Mouse (Mus musculus): ENCODE measurements around the gene Pml. TPM values are rescaled to one million over a fixed set of nuclear protein-coding genes. Genes with fewer than 3 reads are reported as not detected.

Gene Pml
- polyA plus RNA-seq, 3 experiments from 2014 or later, result 40.6 to 53.9 (median 40.9) TPM

DNA sequence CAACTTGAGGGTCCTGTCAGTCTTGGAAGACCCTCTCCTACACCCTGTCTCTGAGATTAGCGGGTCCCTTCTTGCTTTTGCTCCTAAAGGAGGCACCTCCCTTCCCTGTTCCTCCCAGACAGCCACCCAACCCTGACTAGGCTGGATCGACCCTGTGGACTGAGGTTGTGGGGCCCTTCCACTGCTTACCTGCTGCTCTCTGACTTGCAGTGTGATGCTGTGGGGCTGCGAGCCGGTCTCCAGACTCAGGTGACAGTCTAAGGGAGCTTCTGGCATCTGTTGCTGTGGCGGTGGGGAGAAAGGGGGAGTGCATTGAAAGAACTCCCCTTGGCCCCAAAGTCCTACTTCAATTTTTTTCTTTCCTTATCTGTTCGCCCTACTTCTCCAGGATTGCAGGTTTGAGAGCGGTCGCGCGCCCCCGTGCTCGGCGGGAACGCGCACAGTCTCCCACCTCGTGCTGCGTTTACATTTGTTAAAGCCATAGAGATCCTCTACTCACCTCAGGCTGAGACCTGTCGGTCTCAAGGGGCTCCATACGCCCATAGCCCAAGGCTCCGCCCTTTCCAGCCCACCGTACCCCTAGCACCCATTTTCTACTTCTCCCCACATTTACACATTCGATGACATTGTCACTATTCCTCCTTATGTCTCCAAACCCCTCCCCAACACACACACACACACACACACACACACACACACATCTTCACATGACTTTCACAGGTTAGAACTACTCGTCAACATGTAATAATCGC lies 48.3 kb downstream of the Pml start:
- ATAC-seq, result no peak

DNA sequence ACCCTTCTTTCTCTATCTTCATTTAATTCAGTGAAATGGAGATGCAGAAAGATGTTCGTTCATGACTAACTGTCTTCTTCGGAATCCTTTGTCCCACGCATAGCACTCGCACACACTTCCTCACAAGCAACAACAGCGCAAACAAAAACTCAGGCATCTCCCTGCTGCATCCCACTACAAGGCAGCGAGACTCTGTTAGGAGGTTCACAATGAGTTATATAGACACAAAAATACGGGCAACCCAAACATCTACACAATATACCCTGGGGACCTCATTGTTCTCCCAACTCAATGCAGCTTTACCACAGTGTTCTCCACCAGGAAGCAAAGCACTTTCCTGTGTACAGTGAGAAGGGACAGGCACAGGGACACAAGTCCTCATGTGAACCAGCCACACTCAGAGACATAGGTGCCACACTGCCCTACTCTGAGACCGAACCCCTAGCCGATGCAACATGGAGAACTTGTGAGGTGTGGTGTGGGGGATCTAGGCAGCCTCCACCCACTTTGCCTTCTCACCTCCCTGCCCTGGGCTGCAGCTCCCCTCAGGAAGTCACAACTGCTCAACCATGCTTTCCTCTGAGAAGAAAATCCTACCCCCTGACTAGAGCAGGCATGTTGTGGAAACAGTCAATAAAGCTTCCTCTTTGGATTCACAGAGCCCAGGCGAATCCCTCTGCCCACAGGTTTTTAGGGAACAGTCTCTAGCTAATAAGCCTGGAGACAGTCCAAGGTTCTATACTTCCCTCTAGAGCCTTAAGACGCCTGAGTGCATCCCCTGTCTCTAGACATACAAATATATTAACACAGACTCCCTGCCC lies 49.1 kb downstream of the Pml start:
- no peak for ATAC-seq

DNA sequence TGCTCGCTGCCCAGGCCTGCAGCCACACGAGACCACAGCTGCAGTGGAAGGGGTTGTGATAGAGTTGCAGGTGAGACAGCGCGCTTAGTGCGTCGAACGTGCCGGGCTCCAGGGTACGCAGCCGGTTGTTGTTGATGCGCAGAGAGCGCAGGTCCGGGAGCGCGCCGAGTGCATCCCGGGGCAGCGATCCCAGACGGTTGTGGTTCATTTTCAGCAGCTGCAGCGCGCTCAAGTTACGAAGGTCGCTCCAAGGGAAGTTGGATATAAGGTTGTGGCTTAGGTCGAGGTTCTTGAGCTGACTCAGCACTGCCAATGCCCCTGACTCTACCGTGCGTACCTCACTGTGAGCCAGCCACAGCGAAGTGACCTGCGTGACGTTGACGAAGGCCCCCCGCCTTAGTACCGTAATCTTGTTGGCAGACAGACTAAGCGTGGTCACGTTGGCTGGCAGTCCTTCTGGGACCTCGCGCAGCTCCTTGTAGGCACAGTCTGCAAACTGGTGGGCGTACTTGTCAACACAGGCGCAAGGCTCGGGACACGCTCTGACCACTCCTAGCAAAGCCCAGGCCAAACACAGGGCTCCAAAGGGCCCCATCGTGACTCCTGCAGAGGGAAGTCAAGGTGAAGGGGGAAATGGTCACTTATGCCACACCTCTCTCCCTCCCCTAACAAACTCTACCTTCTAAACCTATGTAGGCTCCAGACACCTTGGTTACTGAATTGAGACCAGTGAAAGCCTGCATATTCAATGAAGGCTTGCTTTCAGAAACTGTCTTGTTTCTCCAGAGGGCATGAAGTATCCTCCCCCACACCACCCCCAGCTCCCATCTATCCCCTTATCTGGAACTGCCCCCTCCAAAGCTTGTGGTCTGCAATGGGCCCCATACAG lies 50.0 kb downstream of the Pml start:
- no peak for ATAC-seq

DNA sequence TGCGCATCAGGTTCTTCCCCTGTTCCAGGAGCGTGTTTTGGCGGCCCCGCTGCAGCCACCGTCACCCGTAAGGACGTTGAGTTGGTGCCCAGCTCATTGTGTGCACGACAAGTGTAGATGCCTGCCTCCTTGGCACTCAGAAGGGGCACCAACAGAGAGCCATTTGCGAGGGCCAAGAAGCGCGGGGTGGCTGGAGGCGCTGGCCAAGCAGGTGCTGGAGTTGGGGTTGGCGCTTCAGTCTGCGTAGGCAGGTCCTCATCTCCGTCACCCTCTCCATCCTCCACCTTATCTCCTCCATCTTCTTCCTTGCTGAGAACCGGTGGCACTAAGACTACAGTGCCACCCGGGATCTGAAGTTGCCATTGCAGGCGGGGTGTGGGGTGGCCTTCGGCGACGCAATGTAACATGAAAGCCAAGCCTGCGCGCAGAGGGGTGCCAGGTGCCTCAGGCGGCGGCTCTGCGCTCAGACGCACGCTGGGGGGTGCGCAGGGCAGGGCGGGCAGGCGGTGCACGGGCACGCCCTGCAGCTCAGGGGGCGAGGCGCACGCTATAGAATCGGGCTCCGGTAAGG lies 50.7 kb downstream of the Pml start:
- no peak for ATAC-seq

DNA sequence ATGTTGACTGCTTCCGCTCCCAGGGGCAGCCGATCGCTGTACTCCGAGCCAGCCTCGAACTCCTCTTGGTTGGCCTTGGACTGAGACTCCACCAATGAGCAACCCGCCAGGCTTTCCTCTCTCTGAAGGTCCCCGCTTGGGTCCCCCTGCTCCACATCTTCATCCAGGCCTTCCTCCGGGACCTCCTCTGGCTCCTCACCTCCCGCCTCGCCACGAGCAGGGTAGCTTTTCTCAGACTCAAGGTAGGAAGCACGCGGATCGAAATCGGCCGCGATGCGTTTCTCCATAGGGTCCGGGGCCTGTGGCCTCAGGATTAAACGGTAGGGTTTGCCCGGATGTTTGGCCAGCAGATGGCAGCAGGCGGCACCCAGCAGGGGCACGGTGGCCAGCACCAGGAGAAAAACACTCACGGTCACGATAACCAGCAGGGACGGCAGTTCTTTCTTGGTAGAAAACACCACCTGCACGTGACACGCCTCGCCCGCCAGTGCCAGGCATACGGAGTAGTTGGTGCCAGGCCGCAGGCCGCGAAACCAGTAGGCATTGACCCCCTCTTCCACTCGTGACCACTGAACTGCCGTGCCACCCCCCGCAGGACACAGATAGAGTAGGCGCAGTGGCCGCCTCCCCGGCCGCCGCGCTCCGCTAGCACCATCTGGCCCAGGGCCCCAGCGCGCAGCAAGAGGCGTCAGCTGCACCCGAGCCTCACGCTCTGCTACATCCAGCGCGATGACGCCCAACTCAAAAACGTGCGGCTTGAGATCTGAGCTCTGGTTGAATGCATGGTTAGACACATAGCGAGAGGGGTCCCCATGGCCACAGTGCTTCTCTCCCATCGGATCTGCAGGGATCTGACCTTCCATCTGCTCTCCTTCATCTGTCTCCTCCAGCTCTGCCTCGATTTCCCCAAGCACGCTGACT lies 51.5 kb downstream of the Pml start:
- no peak for ATAC-seq

DNA sequence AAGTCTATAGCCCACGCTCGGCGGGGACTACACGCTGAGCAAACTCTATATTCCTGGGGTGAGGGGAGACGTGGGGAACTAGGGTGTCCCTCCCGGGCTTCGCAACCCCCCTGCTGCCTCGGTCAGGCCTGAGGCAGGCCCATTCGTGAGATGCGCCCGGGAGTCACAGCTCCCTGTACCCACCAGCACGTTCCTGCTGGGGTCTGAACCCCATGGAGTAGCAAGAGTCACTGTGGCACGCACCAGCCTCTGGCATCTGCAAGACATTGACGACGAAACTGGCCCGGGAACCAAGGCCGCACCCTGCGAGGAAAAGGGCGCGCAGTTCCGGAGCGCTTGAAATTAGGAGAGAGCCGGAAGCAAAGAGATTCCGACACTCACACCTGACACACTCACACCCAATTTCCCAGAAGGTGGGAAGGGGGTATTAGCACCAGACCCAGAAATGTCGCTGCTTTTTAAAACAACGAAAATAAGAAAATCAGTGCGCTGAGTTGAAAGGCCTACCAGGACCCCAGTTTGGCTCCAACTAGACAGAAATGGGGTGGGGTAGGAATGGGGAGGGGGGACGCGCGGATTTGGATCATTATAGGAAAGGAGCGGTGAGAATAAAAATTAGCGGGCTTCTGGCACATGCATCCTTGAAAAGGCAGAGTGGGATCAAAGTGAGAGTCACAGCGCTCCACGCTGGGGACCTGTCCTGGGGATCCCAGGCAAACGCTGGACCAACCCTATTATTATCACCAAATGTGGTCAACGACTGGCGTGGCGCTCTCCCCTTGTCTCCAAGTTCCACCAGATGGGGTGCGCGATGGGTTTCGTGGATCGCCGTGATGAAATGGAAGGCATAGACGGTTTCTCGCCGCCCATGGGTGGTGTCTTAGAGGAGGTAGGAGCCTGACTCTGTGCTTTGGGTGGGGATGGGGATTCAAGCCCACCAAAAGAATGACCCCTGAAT lies 52.7 kb downstream of the Pml start:
- ATAC-seq, result no peak

DNA sequence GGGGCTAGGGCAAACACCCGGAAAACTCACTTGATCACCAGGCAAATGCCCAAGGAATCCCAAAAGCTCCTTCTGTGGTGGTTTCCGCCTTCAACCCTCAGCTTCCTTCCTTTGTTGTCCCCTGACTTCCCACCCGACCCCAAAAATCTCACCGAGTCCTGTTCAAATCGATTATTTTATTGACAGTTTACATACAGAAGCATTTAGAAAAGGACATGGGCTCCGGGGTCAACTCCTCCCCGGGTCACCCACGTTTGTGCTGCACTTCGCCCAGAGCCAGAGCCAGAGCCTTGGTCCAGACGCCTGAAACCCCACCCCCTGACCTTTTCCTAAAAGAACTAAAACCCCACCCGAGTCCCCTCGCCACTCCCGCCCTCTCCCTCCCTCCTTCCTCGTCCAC lies 53.4 kb downstream of the Pml start:
- no peak for ATAC-seq

DNA sequence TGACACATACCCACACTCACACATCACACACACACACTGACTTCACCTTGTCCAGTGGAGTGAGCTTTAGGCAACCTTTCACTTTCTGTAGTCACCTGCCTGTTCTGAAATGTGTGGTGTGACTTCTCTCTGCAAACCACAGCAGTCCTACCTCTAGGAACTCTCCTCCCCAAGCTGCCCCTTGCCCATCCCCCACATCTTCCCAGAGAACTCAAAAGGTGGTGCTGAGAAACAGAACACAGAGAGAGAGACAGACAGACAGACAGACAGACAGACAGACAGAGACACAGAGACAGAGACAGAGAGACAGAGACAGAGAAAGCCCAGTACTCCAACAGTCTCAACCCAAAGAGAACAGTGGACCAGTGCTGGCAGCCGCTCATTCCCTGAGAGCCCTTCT lies 53.9 kb downstream of the Pml start:
- ATAC-seq, result no peak

DNA sequence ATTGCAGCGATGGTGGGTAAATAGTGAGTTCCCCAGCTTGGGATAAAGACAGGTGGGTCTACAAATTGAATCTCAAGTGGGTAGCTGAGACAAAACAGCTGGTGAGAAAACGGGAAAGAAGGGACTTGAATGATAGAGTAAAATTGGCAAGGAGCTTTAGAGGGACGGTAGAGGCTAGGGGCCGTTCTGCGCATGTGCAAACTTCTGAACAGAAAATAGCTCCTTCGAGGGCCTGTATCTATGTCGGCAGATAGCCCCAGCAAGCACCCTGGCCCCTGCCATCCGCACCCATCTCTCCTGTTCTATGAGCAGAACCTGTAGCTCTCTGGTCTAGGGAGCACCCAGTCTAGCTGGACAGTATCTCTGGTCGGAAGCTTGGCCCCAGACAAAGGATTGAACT lies 55.4 kb downstream of the Pml start:
- no peak for ATAC-seq

DNA sequence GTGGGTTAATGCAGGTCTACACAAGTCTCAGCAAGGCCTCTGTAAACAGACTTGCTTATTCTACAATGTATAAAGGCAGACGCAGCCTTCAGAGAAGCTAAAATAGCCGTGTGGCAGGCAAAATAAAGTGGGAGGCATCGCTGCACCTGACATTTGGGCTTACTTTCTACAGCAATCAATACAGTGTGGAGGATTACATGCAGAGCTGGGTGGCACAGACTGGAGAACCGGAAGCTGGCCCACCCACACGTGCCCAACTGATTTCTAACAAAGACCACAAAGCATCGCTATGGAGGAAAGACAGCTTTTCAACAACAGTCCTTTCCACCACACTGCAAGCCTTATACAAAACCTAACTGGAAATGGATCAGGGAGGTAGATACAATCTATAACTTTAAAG lies 65.1 kb downstream of the Pml start:
- ATAC-seq, result no peak

DNA sequence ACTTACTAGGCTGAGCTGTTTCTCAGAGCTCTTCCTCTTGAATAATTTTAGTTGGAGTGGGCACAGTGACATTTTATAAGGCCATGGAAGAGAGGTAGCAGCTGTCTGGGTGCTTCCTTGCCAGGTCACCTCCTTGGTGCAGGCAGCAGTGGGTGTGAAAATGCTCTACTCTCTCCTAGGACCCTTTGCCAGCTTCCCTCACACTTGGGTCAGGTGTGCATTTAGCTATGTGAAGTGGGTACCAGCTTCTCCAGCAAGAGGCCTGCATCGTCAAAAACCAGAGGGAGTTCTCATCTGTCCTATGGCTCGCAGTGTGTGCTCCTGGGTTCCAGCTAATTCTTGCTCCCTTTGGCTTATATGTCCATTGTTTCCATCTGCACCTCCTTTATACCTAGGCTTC lies 70.2 kb downstream of the Pml start:
- ATAC-seq, result no peak

DNA sequence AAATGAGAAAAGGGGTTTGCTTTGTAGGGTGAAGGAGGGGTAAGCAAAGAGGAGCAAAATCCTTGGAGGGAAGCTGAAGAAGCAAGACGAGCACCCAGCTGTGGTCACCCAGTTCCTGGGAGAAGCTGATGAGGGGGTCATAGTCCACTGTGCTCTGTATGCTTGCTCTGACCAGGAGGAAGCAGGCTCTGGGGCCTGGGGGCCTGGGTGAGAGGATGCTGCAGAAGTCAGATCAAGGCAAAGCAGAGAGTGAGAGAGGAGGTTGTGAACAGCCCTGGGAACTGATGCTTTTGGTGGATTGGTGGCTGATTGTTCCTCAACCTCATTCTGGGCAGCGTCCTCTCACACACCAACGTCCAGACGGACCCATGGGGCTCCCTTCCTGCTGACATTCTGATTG lies 72.4 kb downstream of the Pml start:
- ATAC-seq, result no peak

DNA sequence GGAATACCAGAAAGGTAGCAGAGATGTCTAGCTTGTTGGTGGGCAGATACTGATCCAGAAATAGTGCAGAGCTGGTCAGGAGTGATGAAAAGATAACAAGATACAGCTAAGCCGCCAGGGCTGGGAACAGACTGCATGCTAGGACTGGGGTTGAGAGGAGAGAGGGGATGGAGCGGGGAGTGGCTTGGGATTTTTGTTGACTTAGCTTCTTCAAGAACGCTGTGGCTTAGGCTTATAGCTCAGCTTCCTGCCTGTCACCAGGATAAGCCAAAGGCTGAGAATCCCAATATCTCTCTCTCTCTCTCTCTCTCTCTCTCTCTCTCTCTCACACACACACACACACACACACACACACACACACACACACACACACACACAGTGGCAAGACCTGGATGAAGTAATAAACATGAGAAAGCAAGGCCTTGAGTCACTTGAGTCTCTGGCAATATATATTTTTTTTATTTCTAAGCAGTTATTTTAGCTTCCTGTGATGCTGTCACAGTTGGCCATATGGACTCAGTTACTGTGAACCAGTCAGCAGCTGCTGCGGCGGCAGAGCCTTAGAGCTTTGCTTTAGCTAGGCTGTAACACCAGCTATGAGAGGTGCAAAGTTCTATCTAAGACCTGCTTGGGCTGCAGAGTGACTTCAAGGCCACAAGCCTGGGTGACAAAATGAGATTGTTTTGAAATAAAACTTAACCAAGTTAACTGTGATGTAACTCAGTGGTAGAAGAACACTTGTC lies 73.7 kb downstream of the Pml start:
- no peak for ATAC-seq

DNA sequence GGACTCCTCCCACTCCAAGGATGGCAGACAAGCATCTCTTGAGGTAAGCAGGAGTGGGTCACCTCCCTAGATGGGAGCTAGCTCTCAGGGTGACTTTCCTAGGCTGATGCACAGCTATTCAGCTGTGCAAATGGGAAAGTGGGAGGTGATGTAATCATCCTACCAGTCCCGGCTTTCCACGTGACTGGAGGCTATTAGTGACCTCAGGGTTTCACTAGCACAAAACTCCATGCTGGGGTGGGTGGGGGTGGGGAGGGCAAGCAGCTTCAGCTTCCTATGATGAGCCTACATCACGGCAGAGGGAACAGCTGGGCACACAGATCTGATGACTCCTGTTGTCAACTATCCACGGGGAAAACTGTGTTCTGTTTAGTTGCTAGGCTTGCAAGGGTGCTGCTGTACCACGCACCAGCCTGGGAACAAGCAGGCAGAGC lies 74.8 kb downstream of the Pml start:
- ATAC-seq, result no peak

DNA sequence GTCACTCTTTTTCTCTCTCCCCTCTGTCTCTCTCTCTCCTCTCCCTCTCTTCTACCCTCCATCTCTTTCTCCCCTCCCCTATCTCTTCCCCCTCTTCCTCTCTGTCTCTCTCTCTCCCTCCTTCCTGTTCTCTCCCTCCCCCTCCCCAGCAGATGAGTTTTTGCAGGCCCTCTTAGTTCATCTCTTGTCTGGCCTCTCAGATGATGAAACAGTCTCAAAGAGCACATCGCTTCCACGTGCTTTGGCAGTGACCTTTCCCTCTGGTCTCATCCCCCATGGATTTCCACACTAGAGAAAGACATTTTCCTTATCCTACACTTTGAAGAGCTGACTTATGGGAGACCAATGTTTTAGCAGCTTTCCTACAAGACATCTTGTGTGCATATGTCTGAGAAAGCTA lies 76.7 kb downstream of the Pml start:
- no peak for ATAC-seq

DNA sequence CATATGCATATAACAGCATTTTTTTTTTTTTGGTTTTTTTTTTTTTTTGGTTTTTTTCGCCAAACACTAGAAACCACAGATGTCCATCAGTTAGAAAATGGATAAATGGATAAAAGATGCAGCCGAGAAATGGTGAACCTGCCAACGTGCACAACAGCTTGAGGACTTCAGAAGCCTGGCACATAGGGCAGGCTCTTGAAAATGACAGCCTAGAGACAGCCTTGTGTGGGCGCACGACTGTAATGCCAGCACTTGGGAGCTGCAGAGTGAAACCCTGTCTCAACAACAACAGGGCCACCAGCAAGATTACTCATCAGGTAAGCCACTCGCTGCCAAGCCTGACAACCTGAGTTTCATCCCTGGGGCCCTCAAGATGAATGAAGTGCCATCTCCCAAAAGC lies 80.2 kb downstream of the Pml start:
- no peak for ATAC-seq

DNA sequence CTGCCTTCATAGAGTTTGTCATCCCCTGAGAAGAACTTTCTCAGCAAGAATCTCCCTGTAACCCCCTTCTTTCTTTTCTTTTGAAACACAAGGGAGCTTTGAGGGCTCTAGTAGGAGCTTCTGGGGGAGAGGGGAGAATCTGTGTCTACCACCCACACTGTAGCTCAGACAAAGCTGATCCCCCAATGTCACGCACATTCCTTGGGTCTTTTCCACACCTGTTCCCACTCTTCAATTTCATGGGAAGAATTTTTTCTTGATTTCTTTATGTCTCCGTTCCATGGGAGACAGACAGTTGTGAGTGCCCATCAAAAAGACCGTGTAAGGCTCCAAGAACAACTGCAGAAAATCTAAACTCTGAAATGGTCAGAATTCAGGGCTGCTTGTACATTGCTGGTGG lies 80.7 kb downstream of the Pml start:
- ATAC-seq, result no peak
